Mouse (Mus musculus) spleen, adult 2 months (tissue): ENCODE data around the gene Wdr70. TPM values are rescaled to one million over a fixed set of nuclear protein-coding genes. Genes with fewer than 3 reads are reported as not detected.

Experiments used
- DNase-seq, 2 experiments: peaks; one replicate each; pipeline versions ENCODE4 v3.0.0 to v3.0.0-alpha.2; 2012 to 2021; ENCODE audit warnings: low spot score in 2 of 2, low read depth in 1 of 2
- H3K27ac ChIP-seq: fragments of 200-500 bp; 2 replicates; pipeline ENCODE4 v1.5.1; 2012; ENCODE audit warnings: low read length, inconsistent platforms; ENCODE audit not compliant: insufficient read depth
- H3K27me3 ChIP-seq: fragments of 200-500 bp; 2 replicates; pipeline ENCODE4 v1.6.1; 2012; ENCODE audit warnings: mild to moderate bottlenecking, moderate library complexity, low read length, inconsistent platforms; ENCODE audit not compliant: control insufficient read depth, insufficient read depth
- H3K36me3 ChIP-seq: fragments of 200-500 bp; 2 replicates; pipeline ENCODE4 v1.6.1; 2012; ENCODE audit warnings: mild to moderate bottlenecking, low read length, inconsistent platforms; ENCODE audit not compliant: control insufficient read depth, insufficient read depth
- H3K4me1 ChIP-seq: fragments of 200-500 bp; 2 replicates; pipeline ENCODE4 v1.6.1; 2011; ENCODE audit warnings: inconsistent platforms; ENCODE audit not compliant: control insufficient read depth, insufficient read depth, insufficient read length
- H3K4me3 ChIP-seq: fragments of 200-500 bp; 2 replicates; pipeline ENCODE4 v1.5.1; 2011; ENCODE audit warnings: mild to moderate bottlenecking, inconsistent platforms; ENCODE audit not compliant: insufficient read depth, insufficient read length; ENCODE audit errors: extremely low read depth
- CTCF ChIP-seq: fragments of 200-500 bp; IDR thresholded peaks from 2 replicates; pipeline ENCODE4 v1.5.1; 2011; ENCODE audit warnings: mild to moderate bottlenecking, inconsistent platforms; ENCODE audit not compliant: insufficient read depth, insufficient read length, insufficient replicate concordance; ENCODE audit errors: extremely low read depth
- POLR2A ChIP-seq: fragments of 200-500 bp; IDR thresholded peaks from 2 replicates; pipeline ENCODE4 v1.6.1; 2011; ENCODE audit warnings: low read depth, low read length, inconsistent platforms
- WGBS: fragments of 180-500 bp; shearing (Covaris S2); methylation state at CpG from one replicate; pipeline ENCODE4 v1.1.7; 2018; 5-methylcytosine and 5-hydroxymethylcytosine counted together
- polyA plus RNA-seq: library from polyadenylated mRNA; depleted of rRNA; stranded (reverse); fragments of >200 nt; gene quantifications from 2 replicates; pipeline ENCODE4 v1.2.3, GENCODE M21; 2012; rRNA removed

Gene Wdr70
- polyA plus RNA-seq, 1 experiment = 6.6 TPM

DNA sequence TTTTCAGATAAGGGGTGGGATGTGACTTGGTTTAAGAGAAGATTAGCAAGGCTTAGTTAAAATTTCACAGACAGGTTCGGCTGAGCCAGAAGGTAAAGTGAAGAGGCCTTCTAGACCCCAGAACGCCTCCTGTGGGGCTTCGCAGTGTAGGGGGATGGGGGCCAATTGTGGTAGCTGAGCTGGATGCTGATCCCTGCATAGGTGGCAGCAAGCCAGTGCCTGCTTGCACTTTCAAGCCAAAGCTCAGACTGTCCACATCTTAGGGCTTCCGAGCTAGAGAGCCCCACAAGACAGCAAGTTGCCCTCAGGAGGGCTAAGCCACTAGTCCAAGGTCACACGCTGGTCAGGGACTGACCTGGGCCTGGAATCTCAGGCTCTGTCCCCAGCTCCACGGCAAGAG is 275.1 kb downstream of the Wdr70 start:
- Histone ChIP-seq H3K4me3 (no peak overlapping the region), H3K4me1 (no peaks in the 10 kb centered on the region), H3K27me3 (no peaks in the 10 kb centered on the region), H3K36me3 (no peaks in the 10 kb centered on the region), H3K27ac (no peak overlapping the region)
- DNase-seq = no peak
- 80% methylated on average over 6 of the region's 6 CpGs for WGBS
- no peak for TF ChIP-seq CTCF
- no peak for TF ChIP-seq POLR2A

Other genes with a start within 250 kb of the Wdr70 start
- 5.8 and 5.9 TPM in 2 replicates for gene Nup155, start 10.1 kb upstream of the Wdr70 start, polyA plus RNA-seq
- 1.9 and 2.1 TPM in 2 replicates for gene Cplane1, start 69.9 kb upstream of the Wdr70 start, polyA plus RNA-seq